Mouse (Mus musculus): ENCODE measurements around the gene Uqcr10. TPM values are rescaled to one million over a fixed set of nuclear protein-coding genes. Genes with fewer than 3 reads are reported as not detected.

Gene Uqcr10
- total RNA-seq, 1 experiment from 2014 or later, result 790 TPM

- no peak for DNase-seq
Measured at GRCm38 (mm10) chr11:4675693-4676092, 28.4 kb downstream of the Uqcr10 start.

- DNase-seq, result no peak
Measured at GRCm38 (mm10) chr11:4675126-4675562, 29.0 kb downstream of the Uqcr10 start.

- DNase-seq, result no peak
Measured at GRCm38 (mm10) chr11:4674593-4674992, 29.5 kb downstream of the Uqcr10 start.

- DNase-seq, result no peak
Measured at GRCm38 (mm10) chr11:4671736-4672135, 32.4 kb downstream of the Uqcr10 start.

GRCm38 (mm10) chr11:4662496-4662878, 41.7 kb downstream of the Uqcr10 start:
- DNase-seq, result no peak

GRCm38 (mm10) chr11:4661871-4662495, 42.2 kb downstream of the Uqcr10 start:
- DNase-seq, result no peak

- DNase-seq, result no peak
Measured at GRCm38 (mm10) chr11:4661324-4661723, 42.8 kb downstream of the Uqcr10 start.

GRCm38 (mm10) chr11:4660309-4661025, 43.7 kb downstream of the Uqcr10 start:
- DNase-seq, result no peak

GRCm38 (mm10) chr11:4659818-4660217, 44.3 kb downstream of the Uqcr10 start:
- no peak for DNase-seq

Other genes starting within 250 kb of the Uqcr10 start
- gene Mtmr3, start 109.5 kb downstream of the Uqcr10 start, total RNA-seq (2021), result 60.1 and 68.0 TPM in 2 replicates
- not detected in 2 replicates for gene Gm11032, start 84.3 kb downstream of the Uqcr10 start, total RNA-seq (2021)
- 47.8 and 48.2 TPM in 2 replicates for gene Ascc2, start 66.6 kb downstream of the Uqcr10 start, total RNA-seq (2021)
- gene Zmat5, start 336 bp upstream of the Uqcr10 start, total RNA-seq (2021), result 53.1 and 55.3 TPM in 2 replicates
- gene Cabp7, start 42.4 kb upstream of the Uqcr10 start, total RNA-seq (2021), result not detected in 2 replicates
- 160 and 207 TPM in 2 replicates for gene Nf2, start 145.2 kb upstream of the Uqcr10 start, total RNA-seq (2021)
- gene Nipsnap1, start 169.6 kb upstream of the Uqcr10 start, total RNA-seq (2021), result 27.5 and 29.2 TPM in 2 replicates
- gene Thoc5, start 191.0 kb upstream of the Uqcr10 start, total RNA-seq (2021), result 33.3 and 36.7 TPM in 2 replicates
- 0.88 and 1.1 TPM in 2 replicates for gene Nefh, start 243.7 kb upstream of the Uqcr10 start, total RNA-seq (2021)